Mouse (Mus musculus) layer of hippocampus, postnatal 10 days (tissue): ENCODE results near the gene Pdpk1. TPM values are rescaled to one million over a fixed set of nuclear protein-coding genes. Genes with fewer than 3 reads are reported as not detected.
A peak's percentile ranks its signal among the peaks of the same experiment; 100 is the strongest.

Experiments
- DNase-seq, 2 experiments: peaks; one replicate each; pipeline ENCODE4 v3.0.0; 2021; ENCODE audit warnings: low spot score in 2 of 2
- long read RNA-seq: library from polyadenylated mRNA; stranded (forward); transcript quantifications from one replicate; pipeline ENCODE4 v2.0.0, GENCODE M21; 2023
- total RNA-seq, 2 experiments: library from RNA; stranded (reverse); gene quantifications; 2 replicates each; pipeline ENCODE4 v1.2.3; 2021

Gene Pdpk1
- total RNA-seq, result 10 to 100 TPM; 78.4 to 90.2 TPM
- long read RNA-seq, full-length matches to known transcripts, result 6 of 18 reads
- long read RNA-seq, partial matches to known transcripts, result 2 of 18 reads
- long read RNA-seq, other reads (novel, unspliced or antisense), result 10 of 18 reads

DNA sequence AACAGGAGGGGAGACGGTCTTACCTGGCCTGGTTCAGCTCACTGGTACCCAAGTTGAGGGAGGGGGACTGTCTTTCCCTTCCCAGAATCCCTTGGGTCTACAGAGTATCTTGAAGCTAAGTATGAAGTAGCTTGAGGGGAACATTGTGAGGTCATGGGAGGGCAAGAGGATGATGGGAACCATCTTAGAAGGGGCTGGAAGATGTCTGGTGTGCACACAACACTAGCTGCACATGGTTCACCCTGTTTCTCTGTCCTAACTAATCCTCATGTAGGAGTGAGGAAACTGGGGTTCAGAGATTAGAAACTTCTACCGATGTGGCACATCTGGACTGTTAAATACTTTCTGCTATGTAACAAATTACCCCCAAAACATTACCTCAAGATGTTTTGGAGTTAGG, at the start of gene Pdpk1:
Gene Pdpk1, minus strand, starts transcription at position 101 of the 400 bp plus-strand sequence.
- no peak for DNase-seq

DNA sequence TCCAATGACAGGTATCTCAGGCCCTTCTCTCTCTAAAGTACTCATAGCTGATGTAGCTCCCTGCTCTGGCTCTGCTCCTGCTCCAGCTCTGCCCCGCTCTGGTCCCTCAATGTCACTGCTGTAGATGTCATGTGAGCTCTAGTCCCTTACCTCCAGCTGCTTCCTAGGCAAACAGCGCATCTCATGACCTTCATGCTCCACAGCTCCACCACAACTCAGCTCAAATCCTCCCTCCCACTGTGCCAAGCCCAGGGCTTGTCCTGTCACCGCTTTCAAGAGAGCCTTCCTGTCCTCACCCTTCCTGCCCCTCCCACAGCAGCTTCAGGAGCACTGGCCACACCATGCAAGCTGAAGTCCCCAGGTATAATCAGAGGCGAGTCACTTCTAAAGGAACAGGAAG, 49.0 kb upstream of the Pdpk1 start:
- no peak for DNase-seq

DNA sequence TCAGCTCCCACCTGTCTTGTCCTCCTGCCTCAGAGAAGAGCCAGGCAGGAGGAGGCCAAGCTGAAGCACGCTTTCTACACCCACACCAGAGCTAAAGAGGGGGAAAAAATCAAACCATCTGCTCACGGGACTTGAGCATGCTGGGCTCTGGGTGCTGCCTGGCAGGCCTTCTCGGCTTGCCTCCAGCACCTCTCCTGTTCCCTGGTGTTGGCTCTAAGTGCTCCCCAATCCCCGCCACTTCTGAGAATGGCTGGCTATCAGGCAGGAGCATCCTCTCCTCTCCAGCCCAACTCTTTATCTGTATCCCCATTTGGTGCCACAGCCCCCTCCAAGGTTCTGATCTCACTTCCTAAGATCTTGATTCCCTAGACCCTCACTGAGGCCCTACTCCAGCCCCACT, 48.5 kb upstream of the Pdpk1 start:
- peak; percentile 33 to 53 for DNase-seq

DNA sequence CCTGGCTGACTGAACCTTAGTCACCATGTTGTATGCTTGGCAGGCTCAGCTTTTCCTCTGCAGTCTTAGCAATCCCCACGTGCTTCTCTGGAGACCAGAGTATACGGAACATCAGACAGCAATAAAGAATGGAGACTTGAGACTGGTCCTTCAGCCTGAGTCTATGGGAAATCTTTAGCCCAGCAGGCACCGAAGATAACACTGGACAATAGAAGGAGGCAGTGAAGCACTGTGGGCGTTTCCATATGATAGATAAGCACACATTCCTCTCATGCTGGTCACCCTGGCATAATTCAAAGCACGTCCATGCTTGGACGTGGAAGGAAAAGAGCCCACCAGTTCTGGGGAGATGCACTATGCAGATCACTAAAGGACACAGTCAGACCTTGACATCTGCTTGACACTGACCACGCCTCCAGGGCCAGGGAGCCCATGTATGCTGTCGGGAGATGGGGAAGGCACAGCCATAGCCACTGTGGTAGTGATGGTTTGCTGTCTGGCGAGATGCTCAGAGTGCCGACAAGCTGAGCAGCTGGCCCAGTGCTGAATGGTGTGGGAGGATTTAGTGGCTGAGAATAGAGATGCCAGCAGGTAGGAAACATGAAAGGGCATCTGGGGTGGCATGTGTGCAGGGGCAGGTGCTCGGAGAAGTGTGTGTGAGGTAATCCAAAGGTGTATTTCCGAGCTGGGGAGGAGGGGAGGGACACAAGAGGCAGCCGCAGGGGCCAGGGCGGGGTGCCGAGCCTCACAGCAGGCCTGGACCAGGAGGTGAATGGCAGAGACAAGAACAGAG, 46.5 kb upstream of the Pdpk1 start:
- DNase-seq, result peak; percentile 23 to 40

DNA sequence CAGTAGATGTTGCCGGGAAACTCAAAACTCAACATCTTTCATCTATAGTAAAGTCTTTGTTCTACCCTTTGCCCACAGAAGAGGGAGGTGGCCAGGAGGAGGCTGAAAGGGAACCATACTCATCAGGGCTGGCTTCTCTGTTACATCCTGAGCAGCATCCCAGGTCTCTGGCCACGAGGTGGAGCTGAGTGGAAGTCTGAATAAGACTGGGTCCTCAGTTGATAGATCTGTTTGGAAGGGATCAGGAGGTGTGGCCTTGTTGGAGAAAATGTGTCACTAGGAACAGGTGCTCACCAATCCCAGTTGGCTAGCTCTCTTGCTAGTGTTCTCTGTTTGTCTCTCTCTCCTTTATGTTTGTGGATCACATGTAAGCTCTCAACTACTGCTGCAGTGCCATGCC, 44.6 kb upstream of the Pdpk1 start:
- no peak for DNase-seq

DNA sequence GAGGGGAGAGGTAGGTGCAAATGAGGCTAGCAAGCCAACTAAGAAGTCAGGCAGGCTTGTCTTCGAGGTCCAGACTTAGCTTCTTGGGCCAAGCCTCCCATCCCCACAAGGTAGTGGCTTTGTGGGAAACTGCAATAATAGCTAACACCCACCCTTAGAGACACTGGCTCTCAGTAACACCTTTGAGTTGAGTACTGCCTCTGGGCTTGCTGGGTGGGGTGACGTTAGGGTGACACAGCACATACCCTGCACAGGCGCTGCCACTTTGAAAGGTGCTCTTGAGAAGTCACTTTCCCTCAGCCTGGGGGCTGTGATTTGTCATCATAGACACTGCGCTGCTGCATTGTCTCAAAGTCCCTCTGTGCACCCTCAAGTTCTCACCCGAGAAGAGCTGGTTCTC, 43.0 kb upstream of the Pdpk1 start:
- DNase-seq, result no peak

DNA sequence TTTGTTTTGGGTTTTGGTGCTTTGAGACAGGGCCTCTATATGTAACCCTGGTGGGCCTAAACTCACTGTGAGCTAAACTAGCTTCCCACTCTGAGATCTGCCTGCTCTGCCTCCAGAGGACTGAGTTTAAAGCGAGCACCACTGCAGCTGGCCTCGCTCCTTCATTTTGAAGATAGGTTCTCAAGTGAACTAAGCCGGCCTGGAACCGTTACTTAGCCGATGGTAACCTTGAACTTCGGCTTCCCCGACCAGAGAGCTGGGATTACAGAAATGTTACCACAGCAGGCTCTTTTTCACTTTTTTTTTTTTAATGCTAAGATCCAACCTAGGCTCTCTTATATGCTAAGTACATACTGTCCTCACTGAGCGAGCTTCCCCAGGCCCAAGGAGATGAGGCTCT, 42.5 kb upstream of the Pdpk1 start:
- no peak for DNase-seq

DNA sequence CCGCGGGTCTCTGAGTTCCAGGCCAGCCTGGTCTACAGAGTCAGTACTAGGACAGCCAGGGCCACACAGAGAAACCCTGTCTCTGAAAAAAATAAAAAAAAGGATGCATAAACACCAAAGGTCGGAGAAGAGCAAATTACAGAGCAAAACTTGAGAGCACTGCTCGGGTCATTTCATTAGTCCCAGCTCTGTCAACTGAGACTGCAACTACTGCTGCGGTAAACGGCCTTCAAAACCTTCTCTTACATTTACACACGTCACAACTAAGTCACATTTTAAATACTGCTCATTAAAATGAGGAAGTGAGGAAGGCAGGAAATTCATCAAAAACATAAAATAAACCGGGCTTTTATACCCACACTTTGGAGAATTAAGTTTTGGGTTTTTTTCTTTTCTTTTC, 42.1 kb upstream of the Pdpk1 start:
- DNase-seq, result no peak

DNA sequence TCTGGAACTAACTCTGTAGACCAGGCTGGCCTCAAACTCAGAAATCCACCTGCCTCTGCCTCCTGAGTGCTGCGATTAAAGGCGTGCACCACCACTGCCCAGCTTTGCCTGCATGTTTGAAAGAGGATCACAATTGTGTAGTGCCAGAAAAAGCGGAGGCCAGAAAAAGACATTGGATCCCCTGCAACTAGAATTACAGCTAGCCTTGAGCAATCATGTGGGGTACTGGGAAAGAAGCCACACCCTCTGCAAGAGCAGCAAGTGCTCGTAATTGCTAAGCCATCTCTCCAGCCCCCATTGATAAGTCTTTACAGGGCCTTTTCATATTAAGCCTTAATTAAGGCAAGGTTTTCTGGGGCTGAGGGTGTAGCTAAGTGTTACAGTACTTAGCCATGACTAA, 40.8 kb upstream of the Pdpk1 start:
- no peak for DNase-seq

DNA sequence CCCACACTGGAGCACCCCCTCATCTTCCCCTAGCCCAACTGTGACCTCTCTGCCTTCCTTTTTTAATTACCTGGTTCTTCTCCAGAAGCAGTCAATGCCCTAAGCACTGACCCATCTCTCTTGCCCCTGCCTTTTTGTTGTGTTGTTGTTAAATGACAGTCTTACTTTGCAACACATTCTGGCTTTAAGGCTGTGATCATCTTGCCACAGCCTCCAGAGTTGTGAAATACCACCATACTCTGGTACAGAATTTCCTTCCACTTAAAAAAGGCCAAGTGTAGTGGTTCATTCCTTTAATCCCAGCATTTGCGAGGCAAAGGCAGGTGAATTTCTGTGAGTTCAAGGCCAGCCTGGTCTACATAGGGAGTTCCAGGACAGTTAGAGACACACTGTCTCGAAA, 40.2 kb upstream of the Pdpk1 start:
- no peak for DNase-seq

DNA sequence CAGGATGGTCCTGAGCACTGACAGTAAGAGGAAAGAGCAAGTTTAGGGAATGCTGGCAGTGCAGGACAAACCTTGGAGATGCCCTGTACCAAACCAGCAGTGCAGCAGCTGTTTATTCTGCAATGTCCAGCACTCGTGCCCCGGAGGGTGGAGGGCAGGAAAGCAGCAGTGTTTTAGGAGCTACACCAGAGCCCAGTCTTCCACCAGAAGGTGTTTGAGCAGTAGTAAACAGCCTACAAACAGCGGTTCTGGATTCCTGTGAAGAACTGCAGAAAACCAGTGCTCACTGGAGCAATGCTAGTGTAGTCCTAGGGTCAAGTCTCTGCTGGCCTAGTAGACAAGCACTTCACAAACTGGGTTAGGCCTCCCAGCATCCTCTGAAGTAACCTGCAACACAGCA, 23.5 kb upstream of the Pdpk1 start:
- DNase-seq, result no peak

DNA sequence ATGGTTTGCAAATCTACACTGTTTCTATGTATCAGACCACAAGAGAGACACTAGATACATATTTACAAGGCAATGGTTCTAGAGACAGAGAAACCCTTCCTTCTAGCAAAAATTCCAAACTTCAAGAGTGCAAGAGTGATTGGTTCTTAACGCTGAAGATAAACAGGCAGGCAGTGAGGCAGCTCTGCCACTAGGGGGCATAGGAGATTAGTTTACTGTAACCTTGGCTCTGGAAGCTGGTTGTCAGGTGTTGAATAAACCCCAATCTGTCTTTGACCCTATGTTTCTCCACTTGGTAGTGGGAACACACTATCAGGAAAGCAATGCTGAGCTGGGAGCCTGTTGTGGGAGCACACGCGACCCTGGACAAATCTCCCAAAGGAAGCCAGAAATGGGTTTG, 22.7 kb upstream of the Pdpk1 start:
- DNase-seq, result peak; percentile 75 to 77

DNA sequence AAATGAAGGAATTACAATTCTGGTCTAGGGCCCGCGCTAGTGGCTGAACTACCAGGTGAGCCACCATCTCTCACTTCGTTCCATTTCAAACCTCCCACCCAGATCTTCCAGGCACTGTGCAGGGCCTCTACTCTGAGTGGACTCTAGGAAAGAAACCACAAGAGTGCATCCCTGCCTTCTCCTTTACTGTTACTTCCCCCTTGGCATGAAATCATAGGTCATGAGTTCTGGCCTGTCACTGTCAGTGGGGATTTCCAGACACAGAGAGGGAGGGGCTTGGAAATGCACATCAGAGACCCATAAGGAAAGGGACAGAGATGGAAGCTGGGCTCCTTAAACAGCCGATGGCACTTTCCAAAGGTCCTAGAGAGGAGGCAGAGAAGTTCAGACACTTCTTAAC, 21.0 kb upstream of the Pdpk1 start:
- no peak for DNase-seq

DNA sequence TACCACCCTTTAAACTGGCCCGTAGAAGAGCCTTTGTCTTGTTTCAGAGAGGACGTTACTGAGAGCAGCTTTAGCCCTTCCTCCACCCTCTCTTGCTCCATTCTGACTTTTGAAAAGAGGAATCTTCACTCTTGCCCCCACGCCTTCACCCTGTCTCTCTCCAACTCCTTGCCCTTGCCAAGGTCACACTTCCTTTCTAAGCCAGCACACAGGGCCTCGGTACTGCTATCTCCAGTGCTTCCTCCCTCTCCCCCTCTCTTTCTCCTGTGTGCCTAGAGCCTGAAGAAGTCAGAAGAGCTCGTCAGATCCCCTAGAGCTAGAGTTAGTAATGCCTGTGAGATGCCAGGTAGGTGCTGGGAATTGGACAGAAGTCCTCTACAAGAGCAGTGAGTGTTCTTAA, 20.0 kb upstream of the Pdpk1 start:
- no peak for DNase-seq

DNA sequence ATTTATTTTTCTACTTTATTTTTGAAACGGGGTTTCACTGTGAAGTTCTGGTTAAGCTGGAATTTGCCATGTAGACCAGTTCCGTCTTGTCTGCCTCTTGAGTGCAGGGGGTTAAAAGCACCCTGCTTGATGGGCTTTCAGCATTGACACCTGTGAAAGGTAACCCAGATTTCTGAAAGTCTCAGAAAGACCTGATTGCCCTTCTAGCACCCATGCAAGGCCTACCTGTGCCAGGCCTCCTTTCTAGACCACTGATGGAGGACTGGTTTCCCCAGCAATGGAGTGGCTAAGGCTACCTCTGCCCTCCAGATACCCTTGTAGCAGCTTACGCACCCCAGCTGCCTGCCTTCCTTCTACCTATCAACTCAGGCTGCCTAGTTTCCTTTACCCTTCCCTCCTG, 19.4 kb upstream of the Pdpk1 start:
- no peak for DNase-seq

DNA sequence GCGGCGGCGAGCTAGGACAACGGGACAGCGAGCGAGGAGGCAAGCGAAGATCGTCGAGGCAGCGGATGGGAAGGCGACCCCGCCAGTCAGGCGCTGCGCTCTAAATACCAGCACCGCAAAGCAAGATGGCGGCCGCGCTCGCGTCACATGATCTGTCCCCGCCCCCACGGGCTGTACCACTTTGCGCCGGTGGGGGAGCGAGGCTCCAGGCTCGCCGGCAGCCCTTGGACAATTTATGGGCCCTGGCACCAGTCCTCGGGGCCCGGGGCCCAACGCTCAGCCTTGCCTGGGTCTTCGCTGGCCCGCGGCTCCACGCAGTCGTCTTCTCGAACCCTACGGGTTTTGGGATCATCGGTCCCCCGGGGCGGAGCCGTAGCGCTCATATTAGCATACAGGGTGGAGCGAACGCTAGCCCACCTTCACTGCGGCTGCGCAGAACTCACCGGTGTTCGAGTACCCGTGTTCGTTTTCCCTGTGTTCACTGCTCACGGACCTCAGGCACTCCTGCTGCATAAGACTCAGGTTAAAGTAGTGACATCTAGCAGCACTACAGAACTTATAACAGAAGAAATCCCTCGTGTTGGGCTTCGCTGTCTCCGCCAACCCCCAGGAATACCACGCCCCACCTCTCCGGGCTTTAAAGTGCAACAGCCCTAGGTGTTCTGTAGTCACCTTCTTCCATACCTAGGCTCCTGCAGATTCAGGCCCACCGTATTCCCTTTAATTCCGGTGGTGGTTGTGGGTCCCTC, 18.8 kb upstream of the Pdpk1 start, which contains the start of gene Atp6v0c:
Gene Atp6v0c, minus strand, starts transcription at position 386 of the 749 bp plus-strand sequence.
- DNase-seq, result peak; percentile 96 to 97

DNA sequence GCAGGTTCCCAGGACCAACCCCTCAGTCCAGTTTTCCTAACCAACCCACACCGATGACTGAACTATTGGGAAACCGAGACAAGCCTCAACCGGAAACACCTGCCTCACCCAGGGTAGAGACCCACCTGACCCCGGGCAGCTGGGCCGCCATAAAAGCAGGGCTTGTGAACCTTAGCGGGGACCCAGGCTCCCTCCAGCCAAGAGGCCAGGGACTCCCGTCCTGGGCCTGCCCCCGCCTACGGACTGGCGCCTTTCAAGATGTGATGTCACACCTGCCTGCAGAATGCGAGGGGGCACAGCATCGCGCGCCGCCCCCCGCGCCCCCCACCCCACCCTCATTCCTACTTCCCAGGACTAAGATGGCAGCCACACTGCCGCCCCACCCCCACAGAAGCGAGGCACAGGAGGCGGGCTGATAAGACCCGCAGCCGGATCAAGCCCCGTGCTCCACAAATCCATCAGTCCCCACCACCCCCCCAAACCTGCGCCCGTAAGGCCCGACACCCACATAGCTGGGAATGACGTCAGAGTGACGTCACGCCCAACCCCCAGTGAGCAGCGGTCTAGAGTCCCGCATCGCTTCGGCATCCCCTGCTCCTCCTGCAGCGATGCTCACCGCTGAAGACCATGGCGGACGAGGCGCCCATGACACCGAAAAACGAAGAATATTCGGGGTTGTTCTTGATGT, 18.0 kb upstream of the Pdpk1 start:
- peak; percentile 74 to 75 for DNase-seq

DNA sequence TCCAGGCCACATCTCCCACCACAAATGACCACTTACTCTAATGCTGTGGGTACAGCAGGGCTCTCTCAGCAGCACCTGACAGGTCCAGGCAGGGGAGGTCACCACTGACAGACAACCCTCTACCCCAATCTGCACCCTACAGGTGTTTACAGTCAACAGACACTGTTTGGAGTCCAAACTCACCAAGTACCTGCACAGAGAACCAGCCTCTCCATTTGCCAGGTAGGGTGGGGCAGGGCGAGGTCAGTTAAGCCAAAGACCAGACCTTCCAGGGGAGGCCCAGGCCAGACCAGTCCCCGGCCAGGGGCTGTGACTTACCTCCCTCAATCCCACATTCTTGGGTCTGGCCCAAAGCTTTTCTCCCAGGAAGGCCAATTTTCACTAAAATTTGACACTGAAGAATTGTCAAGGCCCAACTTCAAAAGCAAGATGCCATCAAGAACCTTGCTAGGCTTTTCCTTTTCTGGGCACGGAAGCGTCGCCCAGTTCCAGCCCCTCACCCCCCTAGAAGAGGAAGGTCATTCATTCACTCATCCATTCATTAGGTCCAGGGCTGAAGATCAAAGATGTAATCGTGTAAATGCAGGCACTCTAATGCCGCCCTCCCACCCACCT, 17.3 kb upstream of the Pdpk1 start:
- DNase-seq, result no peak

DNA sequence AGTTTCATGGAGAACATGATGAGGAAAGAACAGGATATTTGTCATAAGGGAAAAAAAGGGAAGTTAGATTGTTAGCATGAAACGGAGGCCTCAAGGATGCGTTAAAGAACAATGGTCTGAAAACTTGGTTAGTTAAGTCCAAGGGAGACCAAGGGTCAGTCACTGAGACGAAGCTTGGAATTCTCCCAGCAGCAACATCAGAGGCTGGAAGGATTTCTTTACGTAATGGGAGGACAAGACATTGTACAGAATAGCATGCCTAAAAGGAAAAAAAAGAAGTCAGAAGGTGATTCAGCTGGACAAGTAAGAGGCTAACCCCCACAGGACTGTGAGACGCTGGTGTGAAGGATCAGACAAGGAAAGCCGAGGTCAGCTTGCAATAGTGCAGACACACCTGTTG, 16.4 kb upstream of the Pdpk1 start:
- no peak for DNase-seq

DNA sequence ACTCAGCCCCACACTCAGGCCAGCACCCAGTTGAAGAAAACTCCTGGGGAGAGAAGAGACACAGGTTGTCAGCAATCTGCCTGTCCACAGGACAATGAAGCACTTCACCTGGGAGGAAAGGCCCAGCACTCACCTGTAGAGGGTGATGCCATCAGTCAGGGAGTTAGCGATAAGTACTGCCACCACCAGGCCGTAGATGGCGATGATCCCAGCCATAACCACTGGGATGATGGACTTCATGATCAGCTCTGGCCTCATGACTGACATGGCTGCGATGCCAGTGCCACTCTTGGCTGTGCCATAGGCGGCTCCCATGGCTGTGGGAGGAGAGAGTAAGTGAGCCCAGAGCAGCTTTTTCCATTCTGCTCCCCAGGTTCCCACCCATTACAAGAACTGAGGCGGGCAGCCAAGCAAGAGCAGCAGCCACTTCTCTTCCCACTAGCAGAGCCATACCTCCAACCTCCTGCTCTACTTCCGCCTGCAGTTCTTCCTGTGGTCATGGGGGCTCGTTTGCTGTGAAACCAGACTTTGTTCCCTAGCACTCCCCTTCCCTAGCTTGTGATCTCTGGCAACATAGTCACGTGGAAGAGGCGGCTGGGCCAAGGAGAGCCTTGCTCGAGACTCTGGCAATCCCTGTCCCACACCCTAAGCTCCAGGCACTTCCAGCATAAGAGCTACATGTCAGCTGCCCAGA, 14.0 kb upstream of the Pdpk1 start:
- DNase-seq, result no peak
